Mouse (Mus musculus): ENCODE measurements around the gene Cdk6. TPM values are rescaled to one million over a fixed set of nuclear protein-coding genes. Genes with fewer than 3 reads are reported as not detected.

Cdk6 gene
- polyA plus RNA-seq, 1 experiment, result 30.9 TPM

- Histone ChIP-seq H3K27me3 (ENCODE audit: control insufficient read depth, insufficient read depth, insufficient read length) (no peaks in the 10 kb centered on the region), H3K36me3 (ENCODE audit: control insufficient read depth, insufficient read depth) (peaks cover 26% of the 10 kb centered on the region), H3ac (ENCODE audit: control insufficient read depth, insufficient read length, low read depth) (peak overlapping the region; percentile 13), H3K79me2 (ENCODE audit: control insufficient read depth, insufficient read depth) (peaks cover 59% of the 10 kb centered on the region), H3K79me3 (ENCODE audit: low read depth) (peaks cover 13% of the 10 kb centered on the region), H3K4me3 (ENCODE audit: insufficient read depth, poor library complexity, severe bottlenecking) (no peak overlapping the region)
- TF ChIP-seq MAX (IDR thresholded peaks at IDR 0.05) (peak; percentile 67), FOSL1 (IDR thresholded peaks at IDR 0.05; ENCODE audit: insufficient read depth, low read length, poor library complexity, severe bottlenecking) (peak; percentile 89), CEBPB (IDR thresholded peaks at IDR 0.05; ENCODE audit: low read depth) (no peak), MYOG (IDR thresholded peaks at IDR 0.05; ENCODE audit: control insufficient read depth, extremely low read depth, insufficient read length) (no peak), MYOD1 (IDR thresholded peaks at IDR 0.05; ENCODE audit: control insufficient read depth, insufficient read length, low read depth) (peak; percentile 72)
These were observed 153.3 kb downstream of the Cdk6 start for GRCm38 (mm10) chr5:3494452-3495187.

- H3K79me3 ChIP-seq (ENCODE audit: low read depth), result peaks cover 14% of the 10 kb centered on the region
- peaks cover 26% of the 10 kb centered on the region for H3K36me3 ChIP-seq (ENCODE audit: control insufficient read depth, insufficient read depth)
- H3K27me3 ChIP-seq (ENCODE audit: control insufficient read depth, insufficient read depth, insufficient read length), result no peaks in the 10 kb centered on the region
- TF ChIP-seq FOSL1 (IDR thresholded peaks at IDR 0.05; ENCODE audit: insufficient read depth, low read length, poor library complexity, severe bottlenecking) (no peak), MYOD1 (IDR thresholded peaks at IDR 0.05; ENCODE audit: control insufficient read depth, insufficient read length, low read depth) (no peak), MYOG (IDR thresholded peaks at IDR 0.05; ENCODE audit: control insufficient read depth, extremely low read depth, insufficient read length) (no peak), CEBPB (IDR thresholded peaks at IDR 0.05; ENCODE audit: low read depth) (no peak), USF1 (IDR thresholded peaks at IDR 0.05; ENCODE audit: low read depth) (no peak), MAX (IDR thresholded peaks at IDR 0.05) (no peak)
- peaks cover 56% of the 10 kb centered on the region for H3K79me2 ChIP-seq (ENCODE audit: control insufficient read depth, insufficient read depth)
- H3ac ChIP-seq (ENCODE audit: control insufficient read depth, insufficient read length, low read depth), result no peak overlapping the region
- no peak overlapping the region for H3K4me3 ChIP-seq (ENCODE audit: insufficient read depth, poor library complexity, severe bottlenecking)
These were observed 156.2 kb downstream of the Cdk6 start for GRCm38 (mm10) chr5:3497505-3497925.

GRCm38 (mm10) chr5:3500298-3500697 is 159.0 kb downstream of the Cdk6 start:
- H3ac ChIP-seq (ENCODE audit: control insufficient read depth, insufficient read length, low read depth), result no peak overlapping the region

DNA sequence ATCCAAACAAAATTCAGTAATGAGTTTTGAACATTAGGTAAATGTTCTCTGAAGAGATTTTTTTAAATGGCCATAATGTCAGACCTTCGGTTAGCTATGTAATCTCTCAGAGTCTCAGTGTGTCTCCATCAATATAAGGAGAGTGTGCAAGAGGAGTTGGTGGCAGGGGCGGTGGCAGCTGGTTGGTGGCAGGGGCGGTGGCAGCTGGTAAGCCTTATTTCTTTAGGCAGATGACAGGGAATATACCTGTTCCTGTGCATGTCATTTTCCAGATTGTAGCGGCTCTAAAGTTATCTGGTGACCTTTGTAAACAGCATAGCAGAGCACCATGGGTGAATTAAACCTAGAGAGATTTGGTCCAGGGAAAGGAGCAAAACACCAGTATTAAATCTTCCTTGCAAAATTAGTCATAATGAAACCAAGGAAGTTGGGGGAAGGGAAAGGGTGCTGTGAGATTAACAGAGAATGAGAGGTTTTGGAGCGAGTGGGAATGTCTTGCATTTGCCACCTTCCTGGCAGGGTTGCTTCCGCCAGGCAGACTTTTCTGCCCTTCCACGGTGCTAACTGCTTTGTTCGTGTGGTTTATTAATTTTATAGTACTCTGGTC is 159.8 kb downstream of the Cdk6 start:
- no peaks in the 10 kb centered on the region for H3K27me3 ChIP-seq (ENCODE audit: control insufficient read depth, insufficient read depth, insufficient read length)
- H3ac ChIP-seq (ENCODE audit: control insufficient read depth, insufficient read length, low read depth), result peak overlapping the region; percentile 18
- TF ChIP-seq FOSL1 (IDR thresholded peaks at IDR 0.05; ENCODE audit: insufficient read depth, low read length, poor library complexity, severe bottlenecking) (no peak), CTCF (IDR thresholded peaks at IDR 0.05; ENCODE audit: control insufficient read depth, insufficient read depth, insufficient read length) (no peak), CEBPB (IDR thresholded peaks at IDR 0.05; ENCODE audit: low read depth) (no peak), MYOD1 (IDR thresholded peaks at IDR 0.05; ENCODE audit: control insufficient read depth, insufficient read length, low read depth) (no peak), MAX (IDR thresholded peaks at IDR 0.05) (no peak), MYOG (IDR thresholded peaks at IDR 0.05; ENCODE audit: control insufficient read depth, extremely low read depth, insufficient read length) (no peak), USF1 (IDR thresholded peaks at IDR 0.05; ENCODE audit: low read depth) (no peak)
- no peak overlapping the region for H3K4me3 ChIP-seq (ENCODE audit: insufficient read depth, poor library complexity, severe bottlenecking)
- peaks cover 27% of the 10 kb centered on the region for H3K79me3 ChIP-seq (ENCODE audit: low read depth)
- H3K36me3 ChIP-seq (ENCODE audit: control insufficient read depth, insufficient read depth), result peaks cover 22% of the 10 kb centered on the region
- H3K79me2 ChIP-seq (ENCODE audit: control insufficient read depth, insufficient read depth), result peaks cover 68% of the 10 kb centered on the region

More at GRCm38 (mm10) chr5:3500298-3500697, 159.0 kb downstream of the Cdk6 start:
- no peak overlapping the region for H3K4me3 ChIP-seq (ENCODE audit: insufficient read depth, poor library complexity, severe bottlenecking)
- H3K27me3 ChIP-seq (ENCODE audit: control insufficient read depth, insufficient read depth, insufficient read length), result no peaks in the 10 kb centered on the region
- H3K79me3 ChIP-seq (ENCODE audit: low read depth), result peaks cover 26% of the 10 kb centered on the region
- H3K79me2 ChIP-seq (ENCODE audit: control insufficient read depth, insufficient read depth), result peaks cover 67% of the 10 kb centered on the region
- no peak for TF ChIP-seq MAX (IDR thresholded peaks at IDR 0.05)
- TF ChIP-seq CEBPB (IDR thresholded peaks at IDR 0.05; ENCODE audit: low read depth), result no peak
- H3K36me3 ChIP-seq (ENCODE audit: control insufficient read depth, insufficient read depth), result peaks cover 22% of the 10 kb centered on the region

DNA sequence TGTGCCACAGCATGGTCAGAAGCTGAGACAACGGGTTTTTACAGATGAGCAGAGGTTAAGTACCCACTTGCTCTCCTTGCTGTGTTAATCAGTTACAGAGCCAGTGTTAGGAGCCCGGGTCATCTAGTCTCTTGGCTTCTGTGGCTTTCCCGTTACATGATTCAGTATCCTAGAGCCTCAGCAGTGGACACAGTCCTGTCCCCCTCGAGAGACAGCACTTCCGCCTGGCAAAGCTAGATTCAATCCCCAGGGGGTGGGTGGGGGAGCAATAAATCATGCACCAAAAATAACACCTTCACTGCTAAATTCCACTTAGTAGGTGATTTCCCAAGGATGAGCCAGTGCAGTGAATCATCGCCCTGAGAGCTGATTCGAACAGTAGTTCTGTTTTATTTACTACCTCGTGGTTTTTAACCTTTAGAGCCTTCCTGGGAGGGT is 160.3 kb downstream of the Cdk6 start:
- TF ChIP-seq FOSL1 (IDR thresholded peaks at IDR 0.05; ENCODE audit: insufficient read depth, low read length, poor library complexity, severe bottlenecking), result peak; percentile 51
- TF ChIP-seq MAX (IDR thresholded peaks at IDR 0.05), result peak; percentile 63
- no peak for TF ChIP-seq MYOD1 (IDR thresholded peaks at IDR 0.05; ENCODE audit: control insufficient read depth, insufficient read length, low read depth)
- peak; percentile 57 for TF ChIP-seq CEBPB (IDR thresholded peaks at IDR 0.05; ENCODE audit: low read depth)
- no peak overlapping the region for H3K4me3 ChIP-seq (ENCODE audit: insufficient read depth, poor library complexity, severe bottlenecking)

More for the DNA sequence above, 160.3 kb downstream of the Cdk6 start:
- Histone ChIP-seq H3K27me3 (ENCODE audit: control insufficient read depth, insufficient read depth, insufficient read length) (no peaks in the 10 kb centered on the region), H3ac (ENCODE audit: control insufficient read depth, insufficient read length, low read depth) (peak overlapping the region; percentile 18), H3K36me3 (ENCODE audit: control insufficient read depth, insufficient read depth) (peaks cover 22% of the 10 kb centered on the region), H3K79me3 (ENCODE audit: low read depth) (peaks cover 31% of the 10 kb centered on the region), H3K79me2 (ENCODE audit: control insufficient read depth, insufficient read depth) (peaks cover 68% of the 10 kb centered on the region)
